Mouse (Mus musculus) spleen, postnatal 36 days (tissue): Measurements from ENCODE around the gene Ankrd33b.
A peak's percentile ranks its signal among the peaks of the same experiment; 100 is the strongest.

ENCODE experiments used
- DNase-seq, 2 experiments: peaks; one replicate each; pipeline ENCODE4 v3.0.0; 2022; ENCODE audit warnings: low spot score in 2 of 2, mixed read lengths in 1 of 2

The Ankrd33b gene

GRCm38 (mm10) chr15:31305181-31305580 lies 62.3 kb downstream of the Ankrd33b start:
- no peak for DNase-seq

DNA sequence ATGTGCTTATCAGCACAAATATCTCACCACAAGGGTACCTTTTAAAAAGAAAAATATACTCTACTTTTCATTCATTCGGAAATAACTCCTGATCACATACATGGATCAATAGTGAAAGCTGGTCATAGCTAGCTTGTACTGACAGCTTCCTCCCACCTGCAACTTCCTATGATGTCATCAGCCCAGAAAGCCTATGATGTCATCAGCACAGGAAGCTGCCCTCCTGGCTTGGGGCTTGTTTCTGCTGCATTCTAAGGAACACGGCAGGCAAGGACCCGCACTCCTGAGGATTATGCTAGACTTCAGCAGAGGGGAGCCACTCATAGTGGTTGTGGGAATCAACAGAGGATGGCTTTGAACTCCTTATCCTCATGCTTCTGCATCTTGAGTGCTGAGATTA lies 63.2 kb downstream of the Ankrd33b start:
- DNase-seq = no peak

GRCm38 (mm10) chr15:31302293-31302990 lies 65.1 kb downstream of the Ankrd33b start:
- DNase-seq = no peak

- DNase-seq = no peak
Observed at GRCm38 (mm10) chr15:31299258-31299917, 68.1 kb downstream of the Ankrd33b start.

DNA sequence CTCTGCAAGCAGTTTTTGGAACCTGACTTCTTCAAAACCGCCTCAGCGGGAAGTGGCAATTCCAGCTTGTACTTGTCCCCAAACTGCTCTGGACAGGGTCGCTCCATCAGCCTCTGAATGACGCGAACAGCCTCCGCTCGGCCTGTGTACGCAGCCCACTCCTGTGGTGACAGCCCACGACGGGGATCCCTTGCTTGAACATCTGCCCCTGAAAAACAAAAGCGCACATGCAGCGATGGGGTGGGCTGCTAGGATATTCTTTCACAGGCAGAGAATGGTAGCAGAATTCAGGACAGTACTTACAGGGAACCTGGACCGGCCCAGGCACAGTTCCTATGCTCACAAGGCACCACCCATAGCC lies 69.8 kb downstream of the Ankrd33b start:
- no peak for DNase-seq

- DNase-seq = no peak
Observed at GRCm38 (mm10) chr15:31296882-31297776, 70.4 kb downstream of the Ankrd33b start.

GRCm38 (mm10) chr15:31294311-31294710 lies 73.2 kb downstream of the Ankrd33b start:
- no peak for DNase-seq

DNA sequence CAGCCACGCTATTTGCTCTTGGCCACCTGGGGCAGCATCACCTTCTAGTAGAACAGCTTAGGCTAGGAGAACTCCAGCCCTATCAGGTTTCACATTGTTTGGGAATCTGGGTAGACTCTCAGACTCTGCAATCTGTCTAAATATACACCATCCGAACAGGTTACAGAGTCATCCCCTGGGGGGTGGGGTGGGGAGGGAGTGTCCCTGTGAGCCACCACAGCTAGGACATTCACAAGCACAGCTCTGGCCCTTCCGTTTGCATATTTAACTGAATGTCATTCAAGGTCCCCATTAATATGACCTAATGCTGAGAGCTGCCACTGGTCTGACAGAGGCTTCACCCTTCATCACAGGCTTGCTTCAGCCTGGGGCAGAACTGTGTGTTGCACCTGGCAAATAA lies 74.9 kb downstream of the Ankrd33b start:
- no peak for DNase-seq

GRCm38 (mm10) chr15:31285695-31286094 lies 81.8 kb downstream of the Ankrd33b start:
- DNase-seq = no peak

DNA sequence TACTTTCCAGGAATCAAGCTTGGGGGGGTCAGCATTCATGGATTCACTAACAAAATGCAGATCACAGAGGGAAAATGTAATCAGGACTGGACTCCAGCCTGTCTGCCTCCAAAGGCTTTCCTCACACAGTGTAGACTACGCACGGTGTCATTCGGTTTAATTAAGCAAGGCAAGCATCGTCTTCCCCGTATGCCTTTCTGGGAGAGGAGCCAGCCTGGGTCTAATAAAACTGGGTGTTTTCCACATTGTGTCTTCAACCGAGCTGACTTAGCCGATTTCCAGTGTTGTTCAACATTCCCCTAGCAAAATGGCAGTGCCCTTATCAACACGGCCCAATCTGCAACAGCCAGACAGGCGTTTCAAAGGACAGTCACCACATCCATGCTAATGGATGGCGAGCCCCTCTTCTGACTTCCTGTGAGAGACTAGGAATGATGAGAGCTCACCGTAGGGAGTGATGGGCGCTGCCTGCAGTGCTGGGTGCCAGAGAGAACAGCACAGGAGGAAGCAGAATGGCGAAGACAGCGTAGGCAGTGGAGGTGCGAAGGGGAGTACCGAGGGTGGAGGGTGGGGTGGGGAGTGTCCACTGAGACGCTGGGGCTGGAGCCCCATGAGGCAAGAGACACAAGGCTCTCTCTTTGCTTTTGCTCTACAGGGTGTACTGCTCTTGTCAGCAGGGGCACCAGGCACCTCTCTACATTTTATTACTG lies 82.4 kb downstream of the Ankrd33b start:
- no peak for DNase-seq

GRCm38 (mm10) chr15:31284142-31284541 lies 83.4 kb downstream of the Ankrd33b start:
- DNase-seq = no peak

DNA sequence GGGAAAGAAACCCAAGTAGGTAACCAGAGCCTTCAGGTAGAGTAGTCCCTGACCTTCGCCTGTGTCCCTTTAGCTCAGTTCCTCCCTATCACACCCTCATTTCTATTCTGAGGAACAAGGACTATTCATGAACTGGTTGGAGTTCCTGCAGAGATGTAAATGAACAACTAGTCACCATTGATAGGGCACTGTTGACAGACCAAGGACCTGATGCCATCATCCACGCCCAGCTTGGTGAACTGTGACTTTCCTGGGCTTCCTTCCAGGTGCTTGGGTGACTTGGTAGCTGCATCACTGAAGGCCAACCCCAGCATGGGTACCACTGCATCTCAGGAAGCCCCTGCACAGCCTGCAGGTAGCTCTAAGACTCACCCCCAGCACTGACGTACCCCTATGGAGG lies 85.2 kb downstream of the Ankrd33b start:
- DNase-seq = no peak

- no peak for DNase-seq
Observed at GRCm38 (mm10) chr15:31281830-31282229, 85.7 kb downstream of the Ankrd33b start.

DNA sequence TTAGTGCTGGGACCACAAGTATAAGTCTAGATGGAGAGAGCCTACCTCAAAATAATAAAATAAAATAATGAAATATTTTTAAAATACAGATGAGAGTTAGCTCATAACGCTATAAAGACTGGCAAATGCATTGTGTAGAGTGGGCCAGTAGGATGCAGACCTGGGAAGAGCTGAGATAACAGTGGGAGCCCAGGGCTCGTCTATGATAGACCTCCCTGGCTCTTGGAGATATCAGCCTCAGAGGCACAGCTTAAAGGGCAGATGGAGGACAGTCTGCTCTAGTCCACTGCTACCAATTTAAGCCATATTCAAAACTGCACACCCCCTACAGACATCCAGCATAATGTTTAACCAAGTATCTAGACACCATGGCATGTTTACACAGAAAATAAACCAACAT lies 86.8 kb downstream of the Ankrd33b start:
- no peak for DNase-seq

- no peak for DNase-seq
Observed at GRCm38 (mm10) chr15:31280059-31280458, 87.5 kb downstream of the Ankrd33b start.

DNA sequence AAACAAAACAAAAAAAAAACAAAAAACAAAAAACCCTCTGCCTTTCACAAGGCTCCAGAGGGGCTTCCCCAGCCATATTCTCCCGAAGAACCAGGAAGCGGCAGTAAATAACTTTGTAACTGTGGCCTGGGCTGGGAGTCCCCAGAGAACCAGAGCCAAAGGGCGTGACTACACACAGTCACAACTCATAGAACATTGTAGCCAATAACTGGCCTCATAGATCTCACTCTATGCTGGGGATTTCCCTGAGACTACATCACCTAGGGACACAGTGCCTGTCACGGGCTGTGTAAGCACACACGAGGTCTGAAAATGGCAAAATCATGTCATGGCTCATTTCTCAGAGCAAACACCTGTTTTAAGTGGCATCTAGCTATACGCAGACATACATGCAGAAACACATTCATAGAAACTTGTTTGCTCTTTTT lies 87.9 kb downstream of the Ankrd33b start:
- DNase-seq = peak; percentile 66 to 69

DNA sequence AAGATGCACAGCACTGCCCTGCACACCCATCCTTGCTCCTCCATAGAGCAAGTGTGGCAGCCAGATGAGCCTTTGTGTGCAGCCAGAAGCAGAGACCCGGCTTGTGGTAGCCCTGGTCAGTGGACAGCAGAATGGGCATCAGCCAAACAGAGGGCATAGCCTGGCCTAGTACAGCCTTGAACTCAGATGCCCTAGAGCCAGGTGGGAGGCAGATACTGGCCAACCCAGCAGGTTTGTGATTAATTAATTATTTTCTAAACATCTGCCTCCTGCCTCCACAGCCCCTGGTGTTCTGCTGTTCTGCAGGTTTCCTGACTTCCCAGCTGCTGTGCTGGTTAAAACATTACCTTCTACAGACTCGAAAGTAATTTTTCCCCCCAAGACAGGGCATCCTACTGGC lies 88.4 kb downstream of the Ankrd33b start:
- no peak for DNase-seq

- DNase-seq = no peak
Observed at GRCm38 (mm10) chr15:31278090-31278489, 89.4 kb downstream of the Ankrd33b start.

- no peak for DNase-seq
Observed at GRCm38 (mm10) chr15:31273509-31273908, 94.0 kb downstream of the Ankrd33b start.

GRCm38 (mm10) chr15:31272695-31273094 lies 94.8 kb downstream of the Ankrd33b start:
- DNase-seq = no peak

DNA sequence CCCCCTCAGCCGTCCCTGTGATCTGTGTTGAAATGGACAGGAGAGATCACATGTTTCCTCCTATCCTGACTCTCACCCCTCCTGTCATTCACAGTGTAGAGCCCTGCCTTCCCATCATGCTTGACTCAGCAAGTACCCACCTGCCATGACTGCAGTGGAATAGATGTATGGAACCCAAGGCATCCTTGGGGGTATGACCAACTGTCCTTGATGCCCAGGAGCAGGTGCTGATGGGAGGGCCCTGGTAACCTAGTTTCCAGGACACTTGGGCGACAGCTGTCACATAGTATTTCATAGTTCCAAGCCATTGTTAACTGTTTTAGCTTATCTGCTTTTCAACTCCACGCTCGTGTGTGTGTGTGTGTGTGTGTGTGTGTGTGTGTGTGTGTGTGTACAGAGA lies 98.0 kb downstream of the Ankrd33b start:
- no peak for DNase-seq

DNA sequence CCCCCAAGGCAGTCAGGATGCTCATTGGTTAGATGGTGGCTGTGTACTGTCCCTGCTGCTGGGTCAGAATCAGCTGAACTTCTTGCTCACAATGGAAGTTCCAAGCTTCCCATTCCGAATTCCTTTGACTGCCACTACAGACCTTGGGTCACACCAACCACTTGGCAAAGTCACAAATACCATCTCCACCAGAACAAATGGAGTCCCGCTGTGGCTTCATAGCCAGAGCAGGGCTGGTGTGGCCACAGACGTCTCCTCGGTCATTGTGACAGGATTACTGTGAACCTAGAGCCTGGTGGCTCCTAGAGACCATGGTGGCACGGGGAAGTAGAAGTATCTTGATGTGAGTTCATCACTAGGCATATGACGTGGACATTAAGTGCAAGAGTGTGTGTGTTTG lies 99.4 kb downstream of the Ankrd33b start:
- no peak for DNase-seq
